Comparison of ENCODE assay signal across 15 mouse cellular contexts in genomic region chr16:96720666-96721065, GRCm38 (mm10).
A peak's percentile ranks its signal among the peaks of the same experiment; 100 is the strongest.
DNase-seq lines count a peak whose midpoint lies in the region; ATAC-seq lines count a peak whose summit lies in the region.
"Had no signal": no experiment of that assay in that cellular context is flagged by ENCODE, and none has a peak within 500 bp of the region (broad histone marks: within the 10 kb centered on the region; RNA-seq: fewer than 3 reads in every experiment).

No protein-coding gene starts in this region.

- H3K27ac ChIP-seq in hindbrain, embryonic 12.5 days = peak overlapping the region; percentile 42; the same call in 1 of the 2 replicates
- no peak overlapping the region for H3K27ac ChIP-seq in hindbrain, embryonic 10.5 days
- H3K27ac ChIP-seq in midbrain, embryonic 16.5 days (ENCODE audit: low read length) = peak overlapping the region; percentile 77
- H3K27ac ChIP-seq: forebrain, embryonic 15.5 days; limb, embryonic 15.5 days; liver, embryonic 15.5 days had no signal

- H3K4me2 ChIP-seq in hindbrain, embryonic 12.5 days (replicated peaks) = no peak overlapping the region
- no peak overlapping the region for H3K4me2 ChIP-seq in midbrain, embryonic 16.5 days (ENCODE audit: low read length)
- H3K4me2 ChIP-seq: forebrain, embryonic 15.5 days; limb, embryonic 15.5 days; liver, embryonic 15.5 days had no signal

- 72% methylated on average over 4 of the region's 5 CpGs for WGBS in hindbrain, embryonic 12.5 days
- WGBS in hindbrain, embryonic 10.5 days = 83% methylated on average over 5 of the region's 5 CpGs
- WGBS in midbrain, embryonic 16.5 days = 54% methylated on average over 5 of the region's 5 CpGs

- no peaks in the 10 kb centered on the region for H3K9me3 ChIP-seq in hindbrain, embryonic 12.5 days (replicated peaks)
- H3K9me3 ChIP-seq in hindbrain, embryonic 10.5 days = no peaks in the 10 kb centered on the region
- no peaks in the 10 kb centered on the region for H3K9me3 ChIP-seq in midbrain, embryonic 16.5 days (replicated peaks; ENCODE audit: control insufficient read depth, low read length, poor library complexity, severe bottlenecking)
- H3K9me3 ChIP-seq: forebrain, embryonic 15.5 days; limb, embryonic 15.5 days; liver, embryonic 15.5 days had no signal

- H3K9ac ChIP-seq in hindbrain, embryonic 12.5 days = no peak overlapping the region
- H3K9ac ChIP-seq in midbrain, embryonic 16.5 days (ENCODE audit: low read depth, low read length) = no peak overlapping the region
- H3K9ac ChIP-seq: forebrain, embryonic 15.5 days; limb, embryonic 15.5 days; liver, embryonic 15.5 days had no signal

- H3K4me3 ChIP-seq in hindbrain, embryonic 12.5 days = no peak overlapping the region
- no peak overlapping the region for H3K4me3 ChIP-seq in hindbrain, embryonic 10.5 days
- H3K4me3 ChIP-seq in midbrain, embryonic 16.5 days (ENCODE audit: low read depth, low read length) = no peak overlapping the region
- H3K4me3 ChIP-seq: forebrain, embryonic 15.5 days; limb, embryonic 15.5 days; liver, embryonic 15.5 days had no signal

- no peaks in the 10 kb centered on the region for H3K27me3 ChIP-seq in hindbrain, embryonic 12.5 days
- H3K27me3 ChIP-seq in hindbrain, embryonic 10.5 days (ENCODE audit: insufficient read depth, poor library complexity, severe bottlenecking) = no peaks in the 10 kb centered on the region
- H3K27me3 ChIP-seq in midbrain, embryonic 16.5 days (ENCODE audit: control insufficient read depth, insufficient read depth, low read depth, low read length) = no peaks in the 10 kb centered on the region
- H3K27me3 ChIP-seq: forebrain, embryonic 15.5 days; limb, embryonic 15.5 days; liver, embryonic 15.5 days had no signal

- H3K4me1 ChIP-seq in hindbrain, embryonic 12.5 days = 0 out of 2 replicates have a peak, but pooled peaks cover 8% of the 10 kb centered on the region
- H3K4me1 ChIP-seq in hindbrain, embryonic 10.5 days (replicated peaks) = 0 out of 2 replicates have a peak, but pooled peaks cover 13% of the 10 kb centered on the region
- peaks cover 30% of the 10 kb centered on the region for H3K4me1 ChIP-seq in midbrain, embryonic 16.5 days (ENCODE audit: control insufficient read depth, insufficient read depth, low read length)
- H3K4me1 ChIP-seq: limb, embryonic 15.5 days; liver, embryonic 15.5 days had no signal

- no peak for ATAC-seq in hindbrain, embryonic 12.5 days (ENCODE audit: low FRiP score)
- no peak for ATAC-seq in midbrain, embryonic 16.5 days
- ATAC-seq: forebrain, embryonic 15.5 days; intestine, postnatal 0 days had no signal

- H3K36me3 ChIP-seq in hindbrain, embryonic 12.5 days = no peaks in the 10 kb centered on the region
- no peaks in the 10 kb centered on the region for H3K36me3 ChIP-seq in hindbrain, embryonic 10.5 days
- H3K36me3 ChIP-seq in midbrain, embryonic 16.5 days (ENCODE audit: control insufficient read depth, insufficient read depth, low read length) = no peaks in the 10 kb centered on the region
- H3K36me3 ChIP-seq: forebrain, embryonic 15.5 days; limb, embryonic 15.5 days; liver, embryonic 15.5 days had no signal

- DNase-seq in hindbrain, embryonic 10.5 days (ENCODE audit: low spot score) = no peak
- DNase-seq in cerebellum, adult 9-11 months = peak; percentile 39
- DNase-seq in cerebellum, postnatal 36 days = peak; percentile 11 to 28
- no peak for DNase-seq in heart, adult 11 months
- DNase-seq in urinary bladder, postnatal 4 days (ENCODE audit: low spot score in 2 of 2) = no peak
- DNase-seq: B cell, adult 2 months; embryo, embryonic 11 days; gastrocnemius, postnatal 36 days; right cerebral cortex, postnatal 25 days had no signal

Comparison
In these comparisons a context has a peak if more than half of its experiments do, and no peak if none do; other contexts are left out.
1. DNase-seq: peak in cerebellum, adult 9-11 months (single experiment) and cerebellum, postnatal 36 days (2 of 2); none in hindbrain, embryonic 10.5 days (single experiment), heart, adult 11 months (single experiment) and urinary bladder, postnatal 4 days (0 of 2).